Mouse (Mus musculus) kidney, postnatal 25 days (tissue): ENCODE results near the gene Nms.

Experiments used
- DNase-seq, 2 experiments: peaks; one replicate each; pipeline ENCODE4 v3.0.0; 2021; ENCODE audit warnings: mixed read lengths in 2 of 2

The Nms gene

GRCm38 (mm10) chr1:38938849-38939248, at the start of gene Nms:
Gene Nms (plus strand): TSS chr1:38939149.
- DNase-seq: no peak

- no peak for DNase-seq
Observed at GRCm38 (mm10) chr1:38891444-38891843, 47.5 kb upstream of the Nms start.

- DNase-seq: no peak
Observed at GRCm38 (mm10) chr1:38893081-38893480, 45.9 kb upstream of the Nms start.

GRCm38 (mm10) chr1:38897431-38898248, 41.3 kb upstream of the Nms start, which contains the start of gene Chst10:
Gene Chst10 (minus strand): TSS chr1:38898161.
- DNase-seq: peak; percentile 20 to 57

GRCm38 (mm10) chr1:38902571-38902970, 36.4 kb upstream of the Nms start:
- no peak for DNase-seq

GRCm38 (mm10) chr1:38903985-38904384, 35.0 kb upstream of the Nms start:
- DNase-seq: no peak

GRCm38 (mm10) chr1:38928996-38929395, 10.0 kb upstream of the Nms start:
- DNase-seq: no peak

GRCm38 (mm10) chr1:38929468-38929867, 9.5 kb upstream of the Nms start:
- no peak for DNase-seq

- DNase-seq: no peak
Observed at GRCm38 (mm10) chr1:38930767-38931166, 8.2 kb upstream of the Nms start.

- DNase-seq: no peak
Observed at GRCm38 (mm10) chr1:38934668-38935067, 4.3 kb upstream of the Nms start.

GRCm38 (mm10) chr1:38936780-38937179, 2.2 kb upstream of the Nms start:
- DNase-seq: peak in 1 of 2 experiments; percentile 16

- peak in 1 of 2 experiments; percentile 29 for DNase-seq
Observed at GRCm38 (mm10) chr1:38939608-38940007, 659 bp downstream of the Nms start.

GRCm38 (mm10) chr1:38956457-38956856, 17.5 kb downstream of the Nms start:
- no peak for DNase-seq

- DNase-seq: no peak
Observed at GRCm38 (mm10) chr1:38969116-38969515, 30.2 kb downstream of the Nms start.

GRCm38 (mm10) chr1:38971712-38972111, 32.8 kb downstream of the Nms start:
- no peak for DNase-seq

GRCm38 (mm10) chr1:38972986-38973592, 34.1 kb downstream of the Nms start:
- DNase-seq: no peak

- DNase-seq: no peak
Observed at GRCm38 (mm10) chr1:38979953-38980352, 41.0 kb downstream of the Nms start.

- DNase-seq: no peak
Observed at GRCm38 (mm10) chr1:38983870-38984269, 44.9 kb downstream of the Nms start.

- no peak for DNase-seq
Observed at GRCm38 (mm10) chr1:38985308-38985707, 46.4 kb downstream of the Nms start, which contains the start of gene Pdcl3. Gene Pdcl3 (plus strand): TSS chr1:38985608.

GRCm38 (mm10) chr1:38987080-38987864, 48.3 kb downstream of the Nms start:
- peak; percentile 98 to 99 for DNase-seq

GRCm38 (mm10) chr1:38987865-38988211, 48.9 kb downstream of the Nms start:
- DNase-seq: no peak

- no peak for DNase-seq
Observed at GRCm38 (mm10) chr1:38988357-38988756, 49.4 kb downstream of the Nms start.

- DNase-seq: peak; percentile 74 to 75
Observed at GRCm38 (mm10) chr1:38992365-38992764, 53.4 kb downstream of the Nms start.
